Mouse (Mus musculus): ENCODE results near the gene Kdm1a.

The Kdm1a gene

GRCm38 (mm10) chr4:136602568-136602967 is at the start of gene Kdm1a:
Gene Kdm1a (minus strand): TSS chr4:136602723.
- DNase-seq, result peak; percentile 99

GRCm38 (mm10) chr4:136651882-136652527 is 49.5 kb upstream of the Kdm1a start:
- peak; percentile 84 to 90 for DNase-seq

- DNase-seq, result peak; percentile 77 to 81
Observed at GRCm38 (mm10) chr4:136651357-136651811, 48.9 kb upstream of the Kdm1a start.

GRCm38 (mm10) chr4:136650261-136650660 is 47.7 kb upstream of the Kdm1a start:
- no peak for DNase-seq

- DNase-seq, result peak; percentile 76 to 78
Observed at GRCm38 (mm10) chr4:136649480-136650196, 47.1 kb upstream of the Kdm1a start.

DNA sequence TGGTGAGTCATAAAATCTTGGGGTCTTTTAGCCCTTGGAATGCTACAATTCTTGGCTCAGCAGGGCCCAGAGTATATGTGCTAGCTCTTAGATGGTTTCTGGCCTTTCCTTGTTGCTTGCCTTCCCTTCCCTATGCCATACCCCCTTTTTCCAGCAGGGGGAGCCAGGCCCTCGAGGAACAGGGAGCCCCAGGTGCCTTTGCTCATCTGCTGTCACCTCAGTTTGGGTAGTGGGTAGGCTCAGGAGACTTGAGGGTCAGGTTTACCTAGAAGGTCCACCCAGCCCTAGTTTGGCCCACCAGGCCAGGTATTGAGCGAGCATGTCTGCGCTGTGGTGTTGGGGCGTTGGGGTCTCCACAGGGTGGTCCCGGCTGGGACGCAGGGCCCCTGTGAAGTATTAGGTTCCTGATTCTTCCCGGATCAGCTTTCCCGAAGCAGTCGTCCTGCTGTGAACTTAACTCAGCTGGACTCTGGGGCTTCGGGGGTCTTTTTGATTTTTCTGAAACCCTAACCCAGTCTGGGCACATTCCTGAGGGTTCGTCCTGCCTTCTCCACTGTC is 46.5 kb upstream of the Kdm1a start:
- peak; percentile 97 to 99 for DNase-seq

DNA sequence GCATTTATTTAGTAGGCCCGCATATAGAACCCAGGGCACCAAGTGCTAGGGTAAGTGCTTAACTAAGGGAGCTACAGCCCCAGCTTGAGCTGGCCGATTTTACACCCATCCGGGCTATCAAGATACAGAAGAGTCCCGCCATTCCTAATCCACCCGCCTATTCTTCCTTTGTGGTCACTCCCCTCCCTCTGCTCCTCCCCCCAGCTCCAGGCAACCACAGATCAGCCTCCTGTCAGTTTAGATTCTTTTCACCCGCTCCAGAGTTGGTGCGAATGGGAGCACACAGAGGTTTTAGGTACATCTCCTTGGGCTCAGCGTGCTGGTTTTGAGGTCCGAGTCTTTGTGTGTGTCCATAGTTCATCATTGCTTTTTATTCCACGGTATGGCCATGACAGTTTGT is 36.4 kb upstream of the Kdm1a start:
- peak; percentile 59 to 67 for DNase-seq

DNA sequence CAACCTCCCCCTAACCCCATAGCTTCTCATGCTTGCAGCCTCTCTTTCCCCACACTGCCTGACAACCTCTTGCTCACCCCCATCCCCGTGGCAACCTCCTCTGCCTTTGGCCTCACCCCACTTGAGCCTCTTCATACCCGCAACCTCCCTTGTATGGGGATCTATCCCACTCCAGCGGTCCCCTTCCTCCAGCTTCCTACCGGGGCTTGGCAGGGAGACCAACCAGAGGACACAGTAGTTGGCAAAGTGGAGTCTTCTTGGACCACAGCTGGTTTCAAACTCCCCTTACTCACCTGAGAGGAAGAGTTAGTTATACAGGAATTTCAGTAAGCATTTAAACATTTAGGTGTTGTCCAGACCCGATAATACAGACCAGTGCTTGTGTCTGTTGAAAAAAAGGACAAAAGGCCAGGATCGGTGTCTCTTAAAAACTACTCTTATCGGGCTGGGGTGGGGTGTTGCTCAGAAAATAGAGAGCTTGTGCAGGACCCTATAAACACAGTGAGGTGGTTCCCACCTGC is 35.8 kb upstream of the Kdm1a start:
- DNase-seq, result no peak

GRCm38 (mm10) chr4:136637563-136638229 is 35.2 kb upstream of the Kdm1a start:
- DNase-seq, result peak; percentile 92 to 93

DNA sequence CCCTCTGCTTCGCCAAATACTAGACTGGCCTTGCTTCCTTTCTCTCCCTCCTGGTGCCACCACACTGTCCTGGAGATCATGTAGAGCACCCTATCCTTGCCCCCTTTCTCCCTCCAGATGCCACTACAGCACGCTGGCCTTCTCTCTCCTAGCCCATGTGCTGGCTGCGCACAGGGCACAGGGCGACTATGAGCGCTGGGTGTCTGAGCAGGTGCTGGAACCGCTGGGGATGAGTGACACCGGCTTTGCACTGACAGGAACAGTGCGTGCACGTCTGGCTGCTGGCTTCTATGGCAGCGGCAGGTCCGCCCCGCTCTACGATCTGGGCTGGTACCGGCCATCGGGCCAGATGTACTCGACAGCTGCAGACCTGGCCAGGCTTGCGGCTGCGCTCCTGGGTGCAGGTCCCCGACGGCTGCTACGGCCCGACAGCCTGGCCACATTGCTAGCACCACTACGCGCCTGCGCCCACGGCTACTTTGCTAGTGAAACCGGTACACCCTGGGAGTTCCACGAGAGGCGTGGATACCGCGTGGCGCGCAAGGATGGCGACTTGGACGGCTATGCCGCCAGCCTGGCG is 34.5 kb upstream of the Kdm1a start:
- DNase-seq, result no peak

DNA sequence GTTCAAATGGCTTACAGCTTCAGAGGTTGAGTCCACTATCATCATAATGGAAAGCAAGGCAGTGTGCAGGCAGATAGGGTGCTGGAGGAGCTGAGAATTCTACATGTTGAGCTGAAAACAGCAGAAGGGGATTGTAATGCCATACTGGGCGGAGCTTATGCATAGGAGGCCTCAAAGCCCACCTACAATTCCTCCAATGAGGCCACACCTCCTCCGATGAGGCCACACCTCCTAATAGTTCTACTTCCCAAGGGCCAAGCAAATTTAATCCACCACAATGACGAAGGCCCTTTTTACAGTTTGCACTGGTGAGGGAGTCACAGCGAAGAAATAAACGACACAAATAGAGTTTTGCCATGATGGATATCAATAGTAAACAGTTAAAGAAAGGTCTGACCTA is 34.0 kb upstream of the Kdm1a start:
- no peak for DNase-seq

DNA sequence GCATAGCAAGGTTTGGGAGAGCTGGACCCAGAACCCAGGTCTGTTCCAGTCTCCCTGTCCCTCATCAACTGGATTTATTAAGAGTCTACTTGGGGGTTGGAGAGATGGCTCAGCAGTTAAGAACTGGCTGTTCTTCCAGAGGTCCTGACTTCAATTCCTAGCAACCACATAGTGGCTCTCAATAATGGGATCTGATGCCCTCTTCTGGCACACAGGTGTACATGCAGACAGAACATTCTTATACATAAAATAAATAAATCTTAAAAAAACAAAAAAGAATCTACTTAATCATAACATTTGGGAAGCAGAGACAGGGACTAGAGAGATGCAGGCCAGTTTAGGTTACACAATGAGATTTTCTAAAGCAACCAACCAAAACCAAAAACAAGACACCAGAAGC is 33.5 kb upstream of the Kdm1a start:
- DNase-seq, result no peak

GRCm38 (mm10) chr4:136631237-136631994 is 28.9 kb upstream of the Kdm1a start:
- peak; percentile 74 to 82 for DNase-seq

DNA sequence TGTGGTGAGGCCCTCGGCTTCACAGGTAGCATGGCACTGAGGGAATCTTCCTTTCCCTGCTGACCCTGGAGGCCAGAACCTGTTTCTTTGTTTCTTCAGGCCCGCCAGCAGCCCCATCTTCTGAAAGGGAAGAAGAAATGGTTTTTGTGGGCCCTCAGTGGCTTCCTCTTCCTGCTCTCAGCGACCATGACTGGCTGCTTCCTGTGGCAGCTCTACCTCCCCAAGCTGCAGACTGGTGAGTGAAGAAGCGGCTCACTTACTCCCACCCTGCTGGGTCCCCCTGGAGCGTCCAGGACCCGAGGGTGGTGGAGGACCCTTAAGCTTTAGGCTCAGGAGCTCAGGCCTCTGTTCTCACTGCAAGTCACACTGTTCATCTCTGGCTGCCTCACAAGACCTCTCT is 24.1 kb upstream of the Kdm1a start:
- DNase-seq, result no peak

- peak in 1 of 2 experiments; percentile 37 for DNase-seq
Observed at GRCm38 (mm10) chr4:136622388-136622787, 19.9 kb upstream of the Kdm1a start, which contains the start of gene Lactbl1. Gene Lactbl1 (plus strand): TSS chr4:136622621.

- DNase-seq, result peak; percentile 61 to 71
Observed at GRCm38 (mm10) chr4:136621956-136622355, 19.4 kb upstream of the Kdm1a start.

DNA sequence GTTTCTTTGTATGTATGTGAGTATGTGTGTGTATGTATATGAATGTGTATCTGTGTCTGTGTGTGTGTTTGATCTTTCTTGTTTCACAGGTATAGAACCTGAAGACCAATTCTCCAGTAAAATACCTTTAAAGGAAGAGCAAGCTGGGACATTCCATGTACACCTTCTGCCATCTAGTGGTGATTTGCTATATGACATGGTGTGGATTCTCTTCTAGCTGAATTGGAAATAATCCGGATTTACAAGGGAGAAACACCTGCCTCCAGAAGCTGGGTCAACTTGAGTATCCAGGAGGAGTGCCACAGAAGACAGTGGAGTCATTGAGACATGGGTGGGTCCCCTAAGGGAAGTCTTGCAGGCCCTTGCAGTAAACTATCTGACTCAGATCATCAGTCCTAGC is 18.8 kb upstream of the Kdm1a start:
- peak; percentile 81 to 89 for DNase-seq

DNA sequence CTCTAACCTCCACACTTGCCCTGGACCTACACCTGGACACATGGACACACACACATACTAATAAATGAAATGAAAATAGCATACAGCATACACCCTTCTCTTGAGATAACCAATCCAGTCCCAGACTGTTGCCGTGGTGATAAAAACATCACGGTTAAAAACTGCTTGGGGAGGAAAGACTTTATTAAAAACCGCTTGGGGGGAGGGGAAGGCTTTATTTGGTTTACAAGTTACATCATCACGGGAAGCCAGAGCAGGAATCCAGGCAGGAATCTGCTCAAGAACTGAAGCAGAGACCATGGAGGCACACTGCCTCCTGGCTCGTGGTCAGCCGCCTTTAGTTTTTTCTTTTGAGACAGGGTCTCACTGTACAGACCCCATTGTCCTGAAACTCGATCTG is 11.1 kb upstream of the Kdm1a start:
- DNase-seq, result no peak

DNA sequence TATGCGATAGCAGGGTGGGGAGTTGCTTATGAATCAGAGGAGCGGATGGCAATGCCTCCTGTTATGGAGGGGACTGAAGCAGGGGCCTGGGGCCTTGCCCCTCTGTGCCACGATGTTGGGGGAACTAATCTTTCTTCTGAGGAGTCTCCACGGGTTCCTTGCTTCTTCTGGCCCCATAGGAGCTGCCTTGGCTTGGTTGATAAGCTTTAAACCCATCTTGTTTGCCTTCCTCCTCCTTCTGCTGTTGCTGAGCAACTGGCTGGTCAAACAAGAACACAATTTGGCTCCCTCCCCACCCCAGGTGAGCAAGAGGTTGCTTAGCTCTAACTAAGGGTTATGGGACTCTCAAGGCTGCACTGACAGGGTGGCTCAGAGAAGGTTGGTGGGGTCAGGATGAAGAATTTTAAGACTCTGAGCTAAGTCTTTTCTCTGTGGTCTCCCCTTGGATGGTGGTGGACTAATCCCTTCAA is 7.9 kb upstream of the Kdm1a start, which contains the start of gene Tex46:
TSS of gene Tex46 (plus strand) at position 51 of the 470 bp plus-strand sequence.
- DNase-seq, result no peak

DNA sequence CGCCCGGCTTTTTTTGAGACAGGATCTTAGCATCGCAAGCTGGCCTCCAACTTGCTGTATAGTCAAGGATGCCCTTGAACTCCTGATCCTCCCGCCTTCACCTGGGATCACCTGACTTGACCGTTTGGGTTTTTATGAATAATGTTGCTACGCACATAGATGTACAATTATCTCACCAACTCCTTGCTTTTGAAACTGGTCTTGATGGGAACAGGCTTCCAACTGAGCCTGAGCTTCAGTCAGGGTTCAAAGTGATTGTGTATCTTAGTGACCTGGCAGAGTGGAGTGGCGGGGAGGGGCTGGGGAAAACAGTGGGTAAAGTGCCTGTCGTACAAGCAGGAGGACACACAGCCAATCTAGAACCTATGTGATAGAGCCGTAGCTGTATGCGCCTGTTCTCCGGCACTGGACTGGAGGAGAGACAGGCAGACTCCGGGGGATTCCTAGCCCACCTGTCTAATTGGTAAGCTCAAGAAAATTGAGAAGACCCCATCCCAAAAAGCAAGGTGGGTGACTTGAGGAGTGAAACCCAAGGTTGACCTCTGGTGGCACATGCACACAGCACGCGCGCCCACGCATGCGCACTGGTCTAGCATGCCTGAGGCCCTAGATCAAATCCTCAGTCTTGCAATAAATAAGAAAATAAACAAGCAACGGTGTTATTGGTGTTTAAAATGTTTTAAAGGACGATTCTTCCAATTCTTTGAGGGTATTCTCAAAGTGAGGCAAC is 3.4 kb upstream of the Kdm1a start:
- no peak for DNase-seq

DNA sequence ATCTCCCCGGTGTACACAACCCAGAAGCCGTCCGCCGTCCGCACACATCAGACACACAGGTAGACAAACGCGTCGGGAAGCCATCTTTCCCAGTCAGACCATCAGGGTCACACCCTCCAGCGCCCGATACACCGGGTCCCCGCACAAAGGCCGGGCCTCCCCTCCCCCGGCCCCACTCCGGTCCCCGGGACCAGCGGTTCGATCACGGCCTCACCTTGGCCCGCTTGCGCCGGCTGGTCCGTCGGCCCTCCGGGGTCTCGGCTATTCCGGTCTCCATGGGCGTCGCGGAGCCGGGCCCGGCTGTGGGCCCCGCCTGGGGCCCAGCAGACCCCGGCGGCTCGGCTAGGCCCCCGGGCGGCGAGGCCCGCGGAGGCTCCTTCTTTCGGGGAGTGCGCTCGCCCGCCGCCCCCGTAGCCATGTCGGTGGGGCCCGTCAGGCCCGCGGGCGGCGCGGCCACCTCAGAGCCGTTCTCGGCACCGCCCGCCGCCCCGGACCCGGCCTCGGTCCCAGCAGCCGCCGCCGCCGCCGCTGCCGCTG is 437 bp downstream of the Kdm1a start:
- peak; percentile 63 to 75 for DNase-seq

Data from cerebellum, postnatal 10 days (tissue).